Mouse (Mus musculus): ENCODE data around the gene Map2k7. TPM values are rescaled to one million over a fixed set of nuclear protein-coding genes. Genes with fewer than 3 reads are reported as not detected.

The Map2k7 gene
- polyA plus RNA-seq, 1 experiment = 27.0 TPM

- Histone ChIP-seq H3K27me3 (ENCODE audit: control insufficient read depth, insufficient read depth, low read length) (no peaks in the 10 kb centered on the region), H3K4me3 (ENCODE audit: low read depth, low read length) (peak within 1 kb of the TSS; percentile 98), H3K4me1 (ENCODE audit: control insufficient read depth, insufficient read depth, insufficient read length, low read length) (no peaks in the 10 kb centered on the region), H3K27ac (ENCODE audit: insufficient read depth, low read depth, low read length) (peak within 1 kb of the TSS; percentile 43), H3K36me3 (ENCODE audit: control insufficient read depth, insufficient read depth, low read length) (peaks cover 17% of the 10 kb centered on the region)
- WGBS = under 1% methylated on average over 39 of the region's 39 CpGs
- TF ChIP-seq CTCF (IDR thresholded peaks at IDR 0.05; ENCODE audit: extremely low read depth, insufficient read length, insufficient replicate concordance, low read depth, low read length) = 0 out of 2 replicates have a peak, but pooled peaks have one; percentile 21
- TF ChIP-seq POLR2A (IDR thresholded peaks at IDR 0.05; ENCODE audit: low read depth, low read length) = peak; percentile 72
Observed at GRCm38 (mm10) chr8:4275275-4276110, 37.0 kb downstream of the Map2k7 start, which contains the start of gene Timm44. TSS of gene Timm44 (minus strand) at chr8:4275913.

- Histone ChIP-seq H3K4me1 (ENCODE audit: control insufficient read depth, insufficient read depth, insufficient read length, low read length) (no peaks in the 10 kb centered on the region), H3K36me3 (ENCODE audit: control insufficient read depth, insufficient read depth, low read length) (peaks cover 15% of the 10 kb centered on the region), H3K4me3 (ENCODE audit: low read depth, low read length) (peak overlapping the region; percentile 98), H3K27ac (ENCODE audit: insufficient read depth, low read depth, low read length) (no peak overlapping the region), H3K27me3 (ENCODE audit: control insufficient read depth, insufficient read depth, low read length) (no peaks in the 10 kb centered on the region)
- 19% methylated on average over 9 of the region's 9 CpGs for WGBS
- no peak for TF ChIP-seq CTCF (IDR thresholded peaks at IDR 0.05; ENCODE audit: extremely low read depth, insufficient read length, insufficient replicate concordance, low read depth, low read length)
- TF ChIP-seq POLR2A (IDR thresholded peaks at IDR 0.05; ENCODE audit: low read depth, low read length) = no peak
Observed at GRCm38 (mm10) chr8:4276111-4276465, 37.5 kb downstream of the Map2k7 start.

- Histone ChIP-seq H3K27ac (ENCODE audit: insufficient read depth, low read depth, low read length) (no peak overlapping the region), H3K36me3 (ENCODE audit: control insufficient read depth, insufficient read depth, low read length) (peaks cover 51% of the 10 kb centered on the region), H3K4me3 (ENCODE audit: low read depth, low read length) (no peak overlapping the region), H3K4me1 (ENCODE audit: control insufficient read depth, insufficient read depth, insufficient read length, low read length) (no peaks in the 10 kb centered on the region), H3K27me3 (ENCODE audit: control insufficient read depth, insufficient read depth, low read length) (no peaks in the 10 kb centered on the region)
- TF ChIP-seq POLR2A (IDR thresholded peaks at IDR 0.05; ENCODE audit: low read depth, low read length) (no peak), CTCF (IDR thresholded peaks at IDR 0.05; ENCODE audit: extremely low read depth, insufficient read length, insufficient replicate concordance, low read depth, low read length) (no peak)
- 84% methylated on average over 5 of the region's 5 CpGs for WGBS
Observed at GRCm38 (mm10) chr8:4292738-4293137, 54.2 kb downstream of the Map2k7 start.

Other genes with a start within 250 kb of the Map2k7 start
- 0.86 TPM in 1 of 2 replicates, not detected in the other for gene Cd209f, start 132.9 kb upstream of the Map2k7 start, polyA plus RNA-seq (2012; rRNA removed)
- gene Cd209g, start 104.6 kb upstream of the Map2k7 start, polyA plus RNA-seq (2012; rRNA removed) = 0.67 TPM in 1 of 2 replicates, not detected in the other
- 3.9 and 5.2 TPM in 2 replicates for gene Evi5l, start 72.2 kb upstream of the Map2k7 start, polyA plus RNA-seq (2012; rRNA removed)
- gene Prr36, start 21.3 kb upstream of the Map2k7 start, polyA plus RNA-seq (2012; rRNA removed) = 0.08 and 0.18 TPM in 2 replicates
- 0.09 and 0.46 TPM in 2 replicates for gene Lrrc8e, start 11.9 kb upstream of the Map2k7 start, polyA plus RNA-seq (2012; rRNA removed)
- 0.93 and 1.1 TPM in 2 replicates for gene Gm49320, start 125 bp downstream of the Map2k7 start, polyA plus RNA-seq (2012; rRNA removed)
- 17.2 and 60.2 TPM in 2 replicates for gene Tgfbr3l, start 9.5 kb downstream of the Map2k7 start, polyA plus RNA-seq (2012; rRNA removed)
- 15.0 and 22.6 TPM in 2 replicates for gene Snapc2, start 14.3 kb downstream of the Map2k7 start, polyA plus RNA-seq (2012; rRNA removed)
- 14.1 and 18.5 TPM in 2 replicates for gene Ctxn1, start 20.5 kb downstream of the Map2k7 start, polyA plus RNA-seq (2012; rRNA removed)
- 51.6 and 65.2 TPM in 2 replicates for gene Timm44, start 37.2 kb downstream of the Map2k7 start, polyA plus RNA-seq (2012; rRNA removed)
- gene Ccl25, start 86.5 kb downstream of the Map2k7 start, polyA plus RNA-seq (2012; rRNA removed) = 84.4 and 180 TPM in 2 replicates
- gene Elavl1, start 86.7 kb downstream of the Map2k7 start, polyA plus RNA-seq (2012; rRNA removed) = 13.3 and 20.7 TPM in 2 replicates